Mouse (Mus musculus) kidney, adult 2 months (tissue): ENCODE measurements around the gene Snrpd2.

Experiments used
- CTCF ChIP-seq: fragments of 200-500 bp; conservative IDR thresholded peaks from 2 replicates; pipeline ENCODE4 v1.5.1; 2011; ENCODE audit warnings: low read depth, mild to moderate bottlenecking, control low read depth, low read length, moderate library complexity, mixed read lengths; ENCODE audit not compliant: insufficient read depth, insufficient read length
- POLR2A ChIP-seq: fragments of 200-500 bp; IDR thresholded peaks from one replicate; pipeline ENCODE4 v1.6.1; 2011; ENCODE audit warnings: low read depth, low read length, control low read depth

- TF ChIP-seq POLR2A, result no peak
- TF ChIP-seq CTCF, result no peak
Measured at GRCm38 (mm10) chr7:19179936-19180335, 30.4 kb downstream of the Snrpd2 start.
